Mouse (Mus musculus): ENCODE results near the gene Celsr3. TPM values are rescaled to one million over a fixed set of nuclear protein-coding genes. Genes with fewer than 3 reads are reported as not detected.

The Celsr3 gene
- polyA plus RNA-seq, 1 experiment from 2014 or later, result 0.01 TPM

- DNase-seq (ENCODE audit: low spot score), result peak; percentile 91
These were observed 27.6 kb downstream of the Celsr3 start for GRCm38 (mm10) chr9:108853635-108854240.

GRCm38 (mm10) chr9:108854241-108854696 lies 28.1 kb downstream of the Celsr3 start:
- DNase-seq (ENCODE audit: low spot score), result peak; percentile 87

- no peak for DNase-seq (ENCODE audit: low spot score)
These were observed 29.2 kb downstream of the Celsr3 start for GRCm38 (mm10) chr9:108855335-108855734.

GRCm38 (mm10) chr9:108858792-108859527 lies 32.8 kb downstream of the Celsr3 start:
- DNase-seq (ENCODE audit: low spot score), result no peak

Small RNAs within 50 kb of the gene (microRNA-seq; reads per million reads assigned to microRNA genes)
- gene Gm23156 (ENCODE audit: borderline number of aligned reads), result not detected

Other genes starting within 250 kb of the Celsr3 start
- gene Wdr6, start 247.6 kb upstream of the Celsr3 start, polyA plus RNA-seq (2015; fragmentation: Nextera tagmentation; extraction: Ambion mirVana), result 44.3 and 47.0 TPM in 2 replicates
- 3.5 and 3.7 TPM in 2 replicates for gene P4htm, start 228.7 kb upstream of the Celsr3 start, polyA plus RNA-seq (2015; fragmentation: Nextera tagmentation; extraction: Ambion mirVana)
- 44.7 and 49.1 TPM in 2 replicates for gene Arih2, start 176.9 kb upstream of the Celsr3 start, polyA plus RNA-seq (2015; fragmentation: Nextera tagmentation; extraction: Ambion mirVana)
- gene Slc25a20, start 164.2 kb upstream of the Celsr3 start, polyA plus RNA-seq (2015; fragmentation: Nextera tagmentation; extraction: Ambion mirVana), result 40.9 and 43.4 TPM in 2 replicates
- gene Prkar2a, start 137.0 kb upstream of the Celsr3 start, polyA plus RNA-seq (2015; fragmentation: Nextera tagmentation; extraction: Ambion mirVana), result 5.8 and 7.7 TPM in 2 replicates
- gene Ip6k2, start 42.5 kb upstream of the Celsr3 start, polyA plus RNA-seq (2015; fragmentation: Nextera tagmentation; extraction: Ambion mirVana), result 40.9 and 49.8 TPM in 2 replicates
- 5.7 and 6.4 TPM in 2 replicates for gene Nckipsd, start 18.0 kb upstream of the Celsr3 start, polyA plus RNA-seq (2015; fragmentation: Nextera tagmentation; extraction: Ambion mirVana)
- gene Slc26a6, start 27.0 kb downstream of the Celsr3 start, polyA plus RNA-seq (2015; fragmentation: Nextera tagmentation; extraction: Ambion mirVana), result 7.5 and 8.5 TPM in 2 replicates
- gene Tmem89, start 88.3 kb downstream of the Celsr3 start, polyA plus RNA-seq (2015; fragmentation: Nextera tagmentation; extraction: Ambion mirVana), result not detected in 2 replicates
- 407 and 414 TPM in 2 replicates for gene Uqcrc1, start 110.3 kb downstream of the Celsr3 start, polyA plus RNA-seq (2015; fragmentation: Nextera tagmentation; extraction: Ambion mirVana)
- gene Col7a1, start 127.3 kb downstream of the Celsr3 start, polyA plus RNA-seq (2015; fragmentation: Nextera tagmentation; extraction: Ambion mirVana), result 0.46 and 0.63 TPM in 2 replicates
- gene Ucn2, start 159.7 kb downstream of the Celsr3 start, polyA plus RNA-seq (2015; fragmentation: Nextera tagmentation; extraction: Ambion mirVana), result not detected in 2 replicates
- gene Pfkfb4, start 165.5 kb downstream of the Celsr3 start, polyA plus RNA-seq (2015; fragmentation: Nextera tagmentation; extraction: Ambion mirVana), result 6.0 and 7.7 TPM in 2 replicates
- 210 and 212 TPM in 2 replicates for gene Shisa5, start 212.2 kb downstream of the Celsr3 start, polyA plus RNA-seq (2015; fragmentation: Nextera tagmentation; extraction: Ambion mirVana)
- 42.1 and 42.4 TPM in 2 replicates for gene Trex1, start 233.4 kb downstream of the Celsr3 start, polyA plus RNA-seq (2015; fragmentation: Nextera tagmentation; extraction: Ambion mirVana)
- 23.4 and 28.4 TPM in 2 replicates for gene Atrip, start 247.8 kb downstream of the Celsr3 start, polyA plus RNA-seq (2015; fragmentation: Nextera tagmentation; extraction: Ambion mirVana)